Mouse (Mus musculus): ENCODE measurements around the gene Tgfa. TPM values are rescaled to one million over a fixed set of nuclear protein-coding genes. Genes with fewer than 3 reads are reported as not detected.

Gene Tgfa
- total RNA-seq, 2 experiments from 2014 or later, result 34.1 to 36.6 TPM

DNA sequence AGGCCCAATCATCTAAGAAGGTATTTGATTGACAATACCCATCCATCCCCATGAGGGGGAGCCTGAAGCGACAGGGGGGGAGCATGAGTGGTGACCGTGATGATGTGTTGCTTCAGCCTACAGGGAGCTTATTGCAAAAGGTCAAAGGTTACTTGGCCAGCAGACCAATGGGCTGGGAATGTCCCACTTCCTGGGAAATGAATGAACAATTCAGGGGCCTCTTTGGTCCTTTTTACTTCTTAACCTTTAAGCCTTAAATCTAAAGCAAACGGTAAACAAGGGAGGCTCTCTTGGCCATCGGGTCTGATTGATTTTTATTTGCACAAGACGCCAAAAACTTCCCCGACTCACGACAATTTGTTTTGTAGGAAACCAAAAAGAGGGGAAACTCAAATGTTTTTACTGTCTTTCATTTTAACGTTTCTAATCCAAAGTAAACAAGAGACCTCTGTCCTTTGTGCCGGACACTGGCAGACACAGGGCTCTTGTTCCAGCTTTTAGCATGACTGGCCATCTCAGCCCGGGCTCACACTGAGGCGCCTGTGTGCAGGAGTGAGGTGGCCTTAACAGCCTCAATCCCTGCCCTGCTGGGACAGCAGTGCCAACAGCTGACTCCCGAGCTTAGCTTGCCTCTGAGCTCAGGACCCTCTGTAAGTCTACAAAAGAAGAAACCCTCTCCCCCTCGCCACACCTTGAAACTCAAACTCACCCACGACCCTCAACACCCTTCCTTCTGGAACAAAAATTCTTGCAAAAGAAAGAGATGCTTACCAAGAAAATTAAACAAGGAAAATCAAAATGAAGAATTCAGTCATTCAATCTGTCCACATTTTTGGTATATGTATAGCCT lies 8.7 kb upstream of the Tgfa start:
- no peak for DNase-seq (ENCODE audit: extremely low spot score in 1 of 2, low spot score in 1 of 2)

- no peak for DNase-seq (ENCODE audit: extremely low spot score in 1 of 2, low spot score in 1 of 2)
Observed at GRCm38 (mm10) chr6:86188741-86189480, 6.1 kb upstream of the Tgfa start.

- DNase-seq (ENCODE audit: extremely low spot score in 1 of 2, low spot score in 1 of 2), result no peak
Observed at GRCm38 (mm10) chr6:86190622-86191021, 4.4 kb upstream of the Tgfa start.

- no peak for DNase-seq (ENCODE audit: extremely low spot score in 1 of 2, low spot score in 1 of 2)
Observed at GRCm38 (mm10) chr6:86192978-86193377, 2.0 kb upstream of the Tgfa start.

- DNase-seq (ENCODE audit: extremely low spot score in 1 of 2, low spot score in 1 of 2), result peak; percentile 67 to 90
Observed at GRCm38 (mm10) chr6:86193879-86194278, 1.1 kb upstream of the Tgfa start.

DNA sequence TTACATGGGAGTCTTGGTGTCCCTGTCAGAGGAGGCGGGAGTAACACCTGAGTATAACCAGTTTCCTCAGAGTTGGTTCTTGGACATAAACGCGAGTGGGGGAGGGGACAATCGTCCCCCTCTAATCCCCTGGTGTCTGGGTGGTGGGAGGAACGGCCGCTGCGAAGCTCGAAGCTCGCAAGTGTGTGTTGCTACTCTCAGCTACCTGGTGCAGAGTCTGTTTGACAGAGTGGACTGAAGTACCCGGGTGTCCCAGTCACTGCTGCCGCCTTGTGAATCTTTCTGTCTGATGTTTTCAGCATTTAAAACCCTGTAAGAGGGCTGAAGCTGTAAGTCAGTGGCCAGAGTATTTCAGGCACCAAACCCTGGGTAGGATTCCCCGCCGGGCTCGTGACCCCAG lies 1.0 kb downstream of the Tgfa start:
- no peak for DNase-seq (ENCODE audit: extremely low spot score in 1 of 2, low spot score in 1 of 2)

GRCm38 (mm10) chr6:86197150-86197862 lies 2.3 kb downstream of the Tgfa start:
- no peak for DNase-seq (ENCODE audit: extremely low spot score in 1 of 2, low spot score in 1 of 2)

- DNase-seq (ENCODE audit: extremely low spot score in 1 of 2, low spot score in 1 of 2), result no peak
Observed at GRCm38 (mm10) chr6:86200934-86201333, 5.9 kb downstream of the Tgfa start.

DNA sequence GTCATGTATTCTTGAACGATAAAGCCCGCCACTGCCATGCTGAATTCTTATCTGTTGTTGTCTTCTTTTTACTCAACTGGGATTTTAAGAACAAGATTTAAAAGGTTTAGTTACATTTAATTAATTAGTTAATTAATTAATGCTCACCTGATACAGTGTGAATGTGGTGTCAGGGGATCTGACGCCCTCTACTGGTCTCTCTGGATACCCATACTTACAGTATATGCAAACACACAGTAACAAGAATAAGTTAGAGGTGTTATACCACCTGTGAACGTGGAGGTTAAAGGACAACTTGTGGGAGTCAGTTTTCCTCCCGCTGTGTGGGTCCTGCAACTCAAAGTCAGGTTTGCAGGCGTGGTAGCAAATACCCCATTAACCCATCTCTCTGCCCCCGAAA lies 8.1 kb downstream of the Tgfa start:
- no peak for DNase-seq (ENCODE audit: extremely low spot score in 1 of 2, low spot score in 1 of 2)

DNA sequence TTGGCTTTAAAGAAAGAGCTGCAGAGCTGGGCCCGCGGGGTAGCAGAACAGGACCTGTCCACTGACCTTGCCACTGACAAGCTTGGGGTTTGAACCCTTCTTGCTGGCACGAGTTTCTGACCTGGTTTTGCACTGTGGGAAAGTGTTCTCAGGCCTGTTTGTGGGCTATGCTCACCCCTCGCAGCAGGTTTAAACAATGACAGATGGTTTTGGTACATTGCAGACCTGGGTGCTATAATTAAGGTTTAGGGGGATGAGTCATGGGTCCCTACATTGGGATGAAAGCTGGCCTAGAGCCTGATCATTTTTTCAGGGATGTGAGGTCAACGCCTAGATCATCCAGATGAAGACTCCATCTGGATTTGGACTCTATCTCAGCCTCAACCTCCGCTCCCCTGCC lies 11.0 kb downstream of the Tgfa start:
- no peak for DNase-seq (ENCODE audit: extremely low spot score in 1 of 2, low spot score in 1 of 2)

DNA sequence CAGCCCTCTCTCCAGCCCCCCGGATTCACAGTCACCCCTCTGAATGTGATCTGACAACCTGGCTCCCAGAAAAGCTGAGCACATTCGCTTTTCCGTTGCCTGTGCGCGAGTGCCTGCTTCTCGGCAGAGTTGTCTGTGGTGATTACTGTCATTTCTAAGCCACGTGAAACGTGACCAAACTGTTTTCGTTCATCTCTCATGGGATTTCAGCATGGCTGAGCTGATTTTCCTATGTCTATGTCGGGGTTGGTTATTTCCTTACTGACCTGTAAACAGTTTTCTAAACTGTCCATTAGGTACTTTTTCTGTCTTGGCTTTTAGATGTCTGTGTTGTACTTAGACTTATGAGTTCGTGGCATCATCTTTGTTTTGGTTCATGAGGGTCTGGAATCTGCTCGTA lies 12.0 kb downstream of the Tgfa start:
- no peak for DNase-seq (ENCODE audit: extremely low spot score in 1 of 2, low spot score in 1 of 2)

DNA sequence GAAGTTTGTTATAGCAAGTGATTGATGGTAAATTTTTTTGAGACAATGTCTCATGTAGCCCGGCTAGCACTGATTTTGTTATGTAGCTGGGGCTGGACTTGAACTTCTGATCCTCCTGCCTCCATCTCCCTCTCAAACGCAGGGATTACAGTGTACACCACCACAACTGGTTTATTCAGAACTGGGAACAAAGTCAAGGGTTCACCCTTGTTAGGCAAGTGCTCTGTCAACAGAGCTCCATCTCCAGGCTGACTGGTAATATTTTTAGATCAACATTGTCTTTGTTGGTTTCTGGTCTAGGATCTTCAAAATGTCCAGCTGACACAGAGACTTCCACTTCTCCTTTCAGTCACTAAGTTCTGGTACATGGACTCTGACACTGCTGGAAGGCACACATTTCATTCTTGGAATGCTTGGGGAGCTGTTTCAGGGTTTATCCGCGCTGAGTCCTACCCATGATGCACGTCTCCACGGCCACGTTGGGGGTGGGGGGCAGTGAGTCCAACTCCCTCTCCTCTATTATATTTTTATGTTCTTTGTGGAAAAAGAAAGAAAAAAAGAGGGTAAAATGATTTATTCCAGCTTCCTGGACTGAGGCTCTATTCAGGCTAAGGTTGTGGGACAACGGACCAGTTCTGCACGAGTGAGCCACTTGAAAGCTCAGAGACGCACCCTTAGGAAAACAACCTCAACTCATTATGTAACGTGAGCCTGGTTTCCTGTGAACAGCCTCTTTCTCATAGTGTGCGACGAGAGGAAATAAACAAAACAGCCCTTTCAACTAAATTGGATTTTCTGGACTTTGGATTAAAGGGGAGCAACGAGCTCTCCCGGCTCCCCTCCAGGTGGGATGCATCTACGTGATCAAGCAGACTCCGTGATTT lies 14.4 kb downstream of the Tgfa start:
- no peak for DNase-seq (ENCODE audit: extremely low spot score in 1 of 2, low spot score in 1 of 2)

DNA sequence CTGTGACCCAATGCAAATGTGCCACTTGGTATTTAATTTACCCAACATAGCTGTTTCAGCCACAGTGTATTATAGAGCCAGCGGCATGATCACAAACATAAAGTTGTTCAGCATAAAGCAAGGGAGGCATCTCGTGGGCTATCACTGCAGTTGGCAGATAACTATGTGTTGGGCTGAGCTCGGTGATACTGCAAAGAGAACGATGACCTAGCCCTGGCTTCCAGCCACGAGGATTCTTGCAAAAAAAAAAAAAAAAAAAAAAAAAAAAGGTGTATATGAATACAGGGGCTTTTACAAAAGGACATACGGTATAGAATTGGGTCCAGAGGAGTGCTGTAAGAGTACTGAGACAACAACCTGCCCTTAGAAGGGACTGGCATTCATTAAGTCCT lies 15.0 kb downstream of the Tgfa start:
- no peak for DNase-seq (ENCODE audit: extremely low spot score in 1 of 2, low spot score in 1 of 2)

GRCm38 (mm10) chr6:86210619-86211018 lies 15.6 kb downstream of the Tgfa start:
- DNase-seq (ENCODE audit: extremely low spot score in 1 of 2, low spot score in 1 of 2), result no peak

DNA sequence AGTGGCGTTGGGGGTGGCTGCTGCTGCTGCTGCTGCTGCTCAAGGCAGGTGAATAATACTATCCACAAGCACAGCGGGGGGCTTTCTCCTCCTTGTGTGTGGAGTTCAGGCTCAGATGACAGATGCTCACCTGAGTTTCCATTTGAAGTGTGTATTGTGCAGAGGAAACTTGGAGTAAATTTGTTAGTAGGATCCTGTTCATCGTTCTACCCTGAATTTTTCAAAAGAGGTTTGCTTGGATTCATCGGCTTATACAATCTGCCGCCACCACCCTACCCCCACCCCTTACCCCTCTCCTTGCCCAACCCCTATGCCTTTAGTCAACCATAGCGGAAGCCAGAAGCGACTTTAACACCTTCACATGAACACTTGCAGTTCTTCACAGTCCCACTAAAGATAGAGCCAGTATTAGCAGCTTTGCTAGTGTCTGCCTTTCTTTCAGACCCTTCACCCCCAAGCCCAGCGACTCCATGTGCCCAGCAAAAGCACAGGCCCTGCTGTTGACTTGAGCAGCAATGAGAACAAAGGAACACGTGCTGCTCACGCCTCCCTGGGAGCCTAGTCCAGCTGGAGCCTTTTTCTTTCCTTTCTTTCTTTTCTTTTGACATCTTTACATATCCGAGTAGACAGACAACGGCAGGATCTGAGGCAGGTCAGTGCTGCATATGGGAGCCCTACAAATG lies 16.2 kb downstream of the Tgfa start:
- no peak for DNase-seq (ENCODE audit: extremely low spot score in 1 of 2, low spot score in 1 of 2)

- DNase-seq (ENCODE audit: extremely low spot score in 1 of 2, low spot score in 1 of 2), result no peak
Observed at GRCm38 (mm10) chr6:86212871-86213640, 18.0 kb downstream of the Tgfa start.

- no peak for DNase-seq (ENCODE audit: extremely low spot score in 1 of 2, low spot score in 1 of 2)
Observed at GRCm38 (mm10) chr6:86218066-86218465, 23.0 kb downstream of the Tgfa start.

DNA sequence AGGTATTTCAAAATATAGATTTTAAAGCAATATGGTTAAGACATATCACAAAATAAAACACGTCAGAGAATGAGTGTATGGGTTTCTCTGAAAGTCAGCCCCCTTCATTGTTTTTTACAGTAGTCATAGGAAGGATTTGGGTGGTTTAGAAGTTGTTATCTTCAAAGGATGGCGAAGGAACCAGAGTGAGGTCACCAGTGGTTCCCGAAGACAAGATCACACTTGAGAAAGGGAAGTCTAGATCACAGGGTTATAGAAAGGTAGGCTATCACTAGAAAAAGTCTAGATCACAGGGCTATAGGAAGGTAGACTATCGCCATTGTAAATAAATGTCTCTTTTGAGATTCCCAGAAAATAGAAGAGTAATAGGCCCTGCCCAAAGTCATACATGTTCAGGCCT lies 23.7 kb downstream of the Tgfa start:
- DNase-seq (ENCODE audit: extremely low spot score in 1 of 2, low spot score in 1 of 2), result no peak

DNA sequence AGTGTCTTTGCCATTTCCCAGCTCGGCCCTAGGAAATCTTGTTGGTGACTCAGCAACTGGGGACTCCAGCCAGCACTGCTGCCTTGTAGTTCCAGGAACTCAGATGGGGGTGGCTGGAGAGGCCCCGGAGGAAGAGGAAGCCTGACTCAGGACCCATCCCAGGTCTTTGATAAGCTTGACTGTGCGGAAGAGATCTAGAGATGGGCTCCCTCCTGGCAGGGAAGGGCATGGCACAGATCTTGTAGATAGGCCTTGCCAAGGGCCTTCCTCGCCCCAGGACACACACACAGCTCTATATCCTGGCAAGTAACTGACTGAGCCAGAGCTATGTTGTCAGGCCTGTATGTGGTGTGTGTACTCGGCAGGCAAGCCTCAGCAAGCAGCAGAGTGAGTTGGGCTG lies 24.5 kb downstream of the Tgfa start:
- DNase-seq (ENCODE audit: extremely low spot score in 1 of 2, low spot score in 1 of 2), result no peak
